Mouse (Mus musculus): Measurements from ENCODE around the gene Dll4.

DNA sequence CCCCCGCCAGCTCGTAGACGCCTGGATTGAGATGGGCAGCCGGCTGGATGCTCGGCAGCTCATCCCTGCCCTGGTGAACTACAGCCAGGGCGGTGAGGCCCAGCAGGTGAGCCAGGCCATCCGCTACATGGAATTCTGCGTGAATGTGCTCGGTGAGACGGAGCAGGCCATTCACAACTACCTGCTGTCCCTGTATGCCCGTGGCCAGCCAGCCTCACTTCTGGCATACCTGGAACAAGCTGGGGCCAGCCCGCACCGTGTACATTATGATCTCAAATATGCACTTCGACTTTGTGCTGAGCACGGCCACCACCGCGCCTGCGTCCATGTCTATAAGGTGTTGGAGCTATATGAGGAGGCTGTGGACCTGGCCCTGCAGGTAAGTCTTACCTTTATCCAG is 31.2 kb upstream of the Dll4 start:
- TF ChIP-seq EP300 (optimal IDR thresholded peaks at IDR 0.05) (no peak), CTCF (IDR thresholded peaks at IDR 0.05; ENCODE audit: low read depth) (no peak)
